Mouse (Mus musculus) megakaryocyte, embryonic 14.5 days (primary cell): ENCODE data around the gene Prex1. TPM values are rescaled to one million over a fixed set of nuclear protein-coding genes. Genes with fewer than 3 reads are reported as not detected.

Experiments used
- H3K27me3 ChIP-seq: replicated peaks from 2 replicates; pipeline ENCODE3; 2012; ENCODE audit warnings: inconsistent platforms
- H3K36me3 ChIP-seq: replicated peaks from 2 replicates; pipeline ENCODE3; 2012; ENCODE audit warnings: low read length, inconsistent platforms, mixed read lengths
- H3K4me1 ChIP-seq: 2 replicates; pipeline ENCODE4 v1.6.1; 2012; ENCODE audit warnings: inconsistent platforms
- H3K4me3 ChIP-seq: replicated peaks from 2 replicates; pipeline ENCODE3; 2012; ENCODE audit warnings: moderate library complexity, mild to moderate bottlenecking, inconsistent platforms
- H3K9me3 ChIP-seq: 2 replicates; pipeline ENCODE4 v1.6.1; 2012; ENCODE audit warnings: inconsistent platforms
- FLI1 ChIP-seq: IDR thresholded peaks from 2 replicates; pipeline ENCODE4 v1.6.1; 2012; ENCODE audit warnings: low read length, inconsistent platforms, mixed read lengths
- GATA1 ChIP-seq: IDR thresholded peaks from 3 replicates; pipeline ENCODE4 v1.6.1; 2012; ENCODE audit warnings: mixed read lengths, low read length, inconsistent platforms, borderline replicate concordance
- polyA plus RNA-seq: library from polyadenylated mRNA; stranded (reverse); fragments of >175 nt; gene quantifications from 2 replicates; pipeline ENCODE4 v1.2.3, GENCODE M21; 2012; ENCODE audit warnings: low replicate concordance; ENCODE audit not compliant: insufficient read depth

The Prex1 gene
- polyA plus RNA-seq, 1 experiment = 14.4 TPM

DNA sequence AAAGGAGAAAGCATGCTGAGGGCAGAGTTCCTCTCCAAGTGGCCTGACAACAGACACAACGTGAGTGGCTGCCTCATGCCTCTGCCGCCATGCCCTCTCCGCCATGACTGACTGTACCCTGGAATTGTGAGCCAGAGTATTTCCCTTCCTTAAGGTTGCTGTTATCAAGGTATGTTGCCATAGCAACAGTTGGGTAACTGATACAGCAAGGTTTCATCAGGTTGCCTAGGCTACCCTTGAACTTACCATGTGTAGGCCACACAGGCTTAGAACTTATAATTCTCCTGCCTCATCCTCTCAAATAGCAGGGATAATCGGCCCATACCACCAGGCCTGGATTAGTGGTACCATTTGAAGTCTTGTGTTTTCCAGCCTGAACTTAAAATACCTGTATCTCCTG is 58.3 kb downstream of the Prex1 start:
- peaks cover 64% of the 10 kb centered on the region for H3K4me1 ChIP-seq
- H3K27me3 ChIP-seq = peaks cover 96% of the 10 kb centered on the region
- H3K9me3 ChIP-seq = no peaks in the 10 kb centered on the region
- no peak for TF ChIP-seq GATA1
- TF ChIP-seq FLI1 = no peak
- no peak overlapping the region for H3K4me3 ChIP-seq
- no peaks in the 10 kb centered on the region for H3K36me3 ChIP-seq

DNA sequence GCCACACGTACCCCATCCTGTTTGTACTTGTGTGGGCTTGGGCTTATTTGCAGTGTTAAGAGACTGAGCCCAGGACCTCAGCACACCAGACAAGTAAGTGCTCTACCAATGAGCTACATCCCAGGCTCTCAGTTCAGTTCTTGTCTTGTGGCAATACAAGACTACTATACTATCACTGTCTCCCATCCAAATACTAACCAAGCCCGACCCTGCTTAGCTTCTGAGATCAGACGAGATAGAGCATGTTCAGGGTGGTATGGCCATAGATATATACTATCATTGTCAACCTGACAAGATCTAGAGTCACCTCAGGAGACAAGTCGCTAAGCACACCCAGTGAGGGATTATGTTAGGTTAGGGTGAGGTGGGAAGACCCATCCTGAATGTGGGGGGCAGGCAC is 58.8 kb downstream of the Prex1 start:
- Histone ChIP-seq H3K27me3 (peaks cover 95% of the 10 kb centered on the region), H3K36me3 (no peaks in the 10 kb centered on the region), H3K4me1 (peaks cover 68% of the 10 kb centered on the region), H3K4me3 (no peak overlapping the region), H3K9me3 (no peaks in the 10 kb centered on the region)
- TF ChIP-seq FLI1 (no peak), GATA1 (no peak)

DNA sequence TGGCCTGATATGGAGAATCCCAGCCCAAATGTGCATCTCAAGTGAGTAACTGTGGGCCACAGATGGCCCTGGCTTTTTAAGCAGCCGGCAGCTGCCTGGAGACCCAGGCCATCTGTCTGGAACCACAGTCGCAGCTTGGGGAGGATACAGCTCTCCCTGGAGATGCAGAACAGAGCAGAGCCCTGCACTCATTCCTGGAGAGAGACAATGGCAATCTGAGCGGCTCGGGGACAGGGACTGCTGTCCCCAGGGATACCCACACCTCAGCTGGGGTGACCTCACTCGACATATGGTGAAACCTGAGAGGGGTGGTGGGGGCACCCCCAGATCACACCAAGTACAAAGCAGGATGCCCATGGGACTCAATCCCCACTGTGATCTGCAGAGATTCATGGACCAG is 60.1 kb downstream of the Prex1 start:
- no peak overlapping the region for H3K4me3 ChIP-seq
- H3K36me3 ChIP-seq = no peaks in the 10 kb centered on the region
- TF ChIP-seq FLI1 = no peak
- no peaks in the 10 kb centered on the region for H3K9me3 ChIP-seq
- H3K27me3 ChIP-seq = peaks cover 94% of the 10 kb centered on the region
- peaks cover 63% of the 10 kb centered on the region for H3K4me1 ChIP-seq

DNA sequence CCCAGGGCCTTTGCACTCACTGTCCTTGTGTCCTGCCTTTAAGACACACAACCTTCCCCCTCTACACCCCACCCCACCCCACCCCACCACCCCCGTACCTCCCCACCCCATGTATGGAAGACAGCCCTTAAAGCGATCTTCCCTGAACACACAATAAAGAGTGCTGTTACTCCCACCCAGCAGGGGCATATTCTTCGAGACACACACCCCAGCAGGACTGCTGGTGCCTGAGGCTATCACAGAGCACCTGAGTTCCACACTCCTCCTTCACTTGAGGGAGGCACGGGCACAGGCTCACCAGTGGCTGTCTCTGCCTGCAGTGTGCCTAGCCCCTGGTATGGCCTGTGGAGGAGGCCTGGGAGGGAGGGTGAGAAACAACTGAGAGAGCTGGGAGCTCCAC is 61.0 kb downstream of the Prex1 start:
- TF ChIP-seq GATA1 = no peak
- no peak for TF ChIP-seq FLI1
- no peak overlapping the region for H3K4me3 ChIP-seq
- H3K27me3 ChIP-seq = peaks cover 94% of the 10 kb centered on the region
- no peaks in the 10 kb centered on the region for H3K36me3 ChIP-seq
- H3K9me3 ChIP-seq = no peaks in the 10 kb centered on the region
- peaks cover 58% of the 10 kb centered on the region for H3K4me1 ChIP-seq

DNA sequence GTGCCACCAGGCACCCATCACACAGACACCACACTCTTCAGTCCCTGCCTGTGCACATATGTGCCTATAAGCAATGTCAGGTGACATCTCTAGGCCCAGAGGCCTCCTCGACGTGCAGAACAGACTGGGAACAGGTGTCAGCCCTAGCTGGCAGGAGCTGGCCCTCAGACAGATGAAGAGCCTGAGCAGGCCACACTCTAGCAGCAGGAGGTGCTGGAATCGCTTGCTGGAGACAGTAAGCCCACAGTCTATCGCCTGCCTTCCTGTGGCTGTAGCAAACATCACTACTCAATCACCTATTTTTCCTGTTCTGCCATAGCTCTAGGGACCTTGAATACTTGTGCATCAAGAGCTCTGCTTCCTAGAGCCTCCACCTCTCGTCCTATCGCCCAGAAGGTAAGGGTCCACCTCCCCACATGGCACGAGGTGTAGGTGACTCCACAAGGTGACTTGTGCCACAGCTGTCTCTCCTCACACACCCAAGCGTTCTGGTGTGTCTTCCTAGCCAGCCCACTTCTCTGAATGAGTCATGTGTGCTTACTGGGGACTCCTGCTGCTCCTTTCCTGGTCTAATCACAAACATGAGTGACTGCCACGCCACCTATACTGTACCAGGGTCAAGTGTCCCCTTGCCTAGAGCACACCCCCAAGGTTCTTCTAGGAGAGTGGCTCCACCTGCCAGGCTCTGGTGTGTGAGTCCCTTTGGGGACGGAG is 62.2 kb downstream of the Prex1 start:
- TF ChIP-seq FLI1 (no peak), GATA1 (no peak)
- Histone ChIP-seq H3K27me3 (peaks cover 95% of the 10 kb centered on the region), H3K9me3 (no peaks in the 10 kb centered on the region), H3K36me3 (peaks cover 2% of the 10 kb centered on the region), H3K4me3 (no peak overlapping the region), H3K4me1 (peaks cover 56% of the 10 kb centered on the region)

DNA sequence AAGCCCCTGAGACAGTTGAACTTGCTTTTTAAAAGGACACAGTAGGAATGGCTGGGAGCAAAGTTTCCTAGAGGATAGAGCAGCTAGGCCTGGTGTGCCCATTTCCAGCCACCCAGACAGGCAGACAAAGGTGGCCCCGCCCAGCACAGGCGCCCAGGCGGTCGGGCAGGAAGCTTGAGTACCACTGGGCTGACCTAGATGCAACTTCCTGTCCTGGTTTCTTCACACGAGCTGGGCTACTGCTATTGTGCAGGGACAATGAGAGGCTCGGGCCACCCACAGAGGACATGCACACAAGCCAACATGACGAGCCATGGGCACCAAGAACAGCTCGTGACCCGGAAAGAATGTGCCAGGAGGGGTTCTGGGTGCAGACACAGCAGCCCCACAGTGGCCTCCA is 63.2 kb downstream of the Prex1 start:
- Histone ChIP-seq H3K9me3 (no peaks in the 10 kb centered on the region), H3K36me3 (peaks cover 4% of the 10 kb centered on the region), H3K27me3 (peaks cover 91% of the 10 kb centered on the region), H3K4me3 (no peak overlapping the region), H3K4me1 (peaks cover 46% of the 10 kb centered on the region)
- TF ChIP-seq FLI1 (no peak), GATA1 (no peak)

DNA sequence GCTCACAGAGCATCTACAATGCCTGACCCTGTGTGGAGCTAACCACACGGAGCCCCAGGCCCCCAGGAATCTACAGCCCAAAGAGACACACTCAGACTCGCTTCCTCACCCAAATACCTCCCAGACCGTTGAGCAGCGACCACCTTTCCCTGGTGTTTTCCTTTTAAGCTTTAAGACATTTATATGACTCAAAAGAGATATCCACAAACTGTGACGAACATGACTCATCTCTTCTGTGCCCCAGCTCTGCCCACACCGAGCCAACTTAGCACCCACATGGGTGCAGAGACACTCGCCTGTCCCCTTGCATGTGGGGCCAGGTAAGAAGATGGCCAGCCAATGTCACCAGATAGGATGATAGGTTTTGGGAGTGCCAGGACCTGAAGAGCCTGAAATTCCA is 66.4 kb downstream of the Prex1 start:
- peaks cover 81% of the 10 kb centered on the region for H3K27me3 ChIP-seq

DNA sequence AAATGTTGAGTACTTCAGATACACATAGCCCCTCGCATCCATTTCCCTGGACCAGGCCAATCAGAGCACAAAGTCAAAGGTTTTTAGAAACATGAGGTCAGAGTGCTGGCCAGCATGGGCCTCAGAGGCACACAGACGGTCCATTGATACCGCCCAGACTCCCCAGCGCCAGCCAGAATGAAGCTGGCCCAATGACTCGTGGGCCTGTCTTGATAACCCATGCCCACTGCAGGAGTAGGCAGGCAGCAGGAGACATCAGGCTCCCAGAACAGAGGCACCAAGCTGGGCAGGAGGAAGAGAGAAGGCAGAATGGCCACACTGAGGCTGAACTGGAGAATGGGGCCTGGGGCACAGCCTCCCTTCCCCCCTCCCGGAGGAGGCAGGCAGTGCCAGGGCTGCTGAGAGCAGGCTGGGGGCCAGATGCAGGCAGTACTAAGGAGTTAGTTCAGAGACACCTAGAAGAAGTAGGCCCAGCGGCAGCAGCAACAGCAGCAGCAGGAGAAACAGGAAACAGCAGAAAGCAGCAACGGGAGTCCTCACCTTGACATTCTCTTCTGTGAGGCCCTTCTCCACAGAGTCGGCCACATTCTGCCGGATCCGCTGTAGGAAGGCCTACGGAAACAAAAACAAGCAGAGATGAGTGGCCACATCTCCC is 67.1 kb downstream of the Prex1 start:
- Histone ChIP-seq H3K9me3 (0 out of 2 replicates have a peak, but pooled peaks cover under 1% of the 10 kb centered on the region), H3K4me1 (peaks cover 38% of the 10 kb centered on the region), H3K4me3 (no peak overlapping the region), H3K36me3 (peaks cover 24% of the 10 kb centered on the region), H3K27me3 (peaks cover 80% of the 10 kb centered on the region)
- TF ChIP-seq FLI1 = no peak
- TF ChIP-seq GATA1 = no peak

More for the DNA sequence above, 66.4 kb downstream of the Prex1 start:
- Histone ChIP-seq H3K4me1 (peaks cover 43% of the 10 kb centered on the region), H3K36me3 (peaks cover 21% of the 10 kb centered on the region), H3K9me3 (no peaks in the 10 kb centered on the region), H3K4me3 (no peak overlapping the region)
- TF ChIP-seq GATA1 = no peak
- TF ChIP-seq FLI1 = no peak

DNA sequence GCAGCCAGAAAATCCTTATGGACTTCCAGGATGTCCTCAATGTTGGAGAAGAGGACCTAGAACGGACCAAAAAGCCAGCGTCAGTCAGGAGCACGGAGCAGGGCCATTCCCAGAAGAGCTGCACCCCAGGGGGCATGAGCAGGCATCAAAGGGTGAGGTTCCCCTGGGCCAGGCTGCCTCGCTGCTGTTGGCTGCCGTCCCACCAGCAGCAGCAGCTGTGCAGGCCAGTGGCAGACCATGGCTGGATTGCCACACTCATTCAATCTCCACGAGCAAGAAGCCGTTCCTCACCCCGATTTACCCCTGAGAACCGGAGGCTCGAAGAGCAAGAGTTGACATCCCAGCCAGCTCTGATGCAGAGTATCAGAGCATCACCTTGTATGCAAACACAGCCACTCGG is 68.8 kb downstream of the Prex1 start:
- Histone ChIP-seq H3K4me3 (no peak overlapping the region), H3K9me3 (peaks cover 18% of the 10 kb centered on the region), H3K27me3 (peaks cover 81% of the 10 kb centered on the region), H3K4me1 (peaks cover 22% of the 10 kb centered on the region), H3K36me3 (peaks cover 41% of the 10 kb centered on the region)
- no peak for TF ChIP-seq GATA1
- TF ChIP-seq FLI1 = no peak

DNA sequence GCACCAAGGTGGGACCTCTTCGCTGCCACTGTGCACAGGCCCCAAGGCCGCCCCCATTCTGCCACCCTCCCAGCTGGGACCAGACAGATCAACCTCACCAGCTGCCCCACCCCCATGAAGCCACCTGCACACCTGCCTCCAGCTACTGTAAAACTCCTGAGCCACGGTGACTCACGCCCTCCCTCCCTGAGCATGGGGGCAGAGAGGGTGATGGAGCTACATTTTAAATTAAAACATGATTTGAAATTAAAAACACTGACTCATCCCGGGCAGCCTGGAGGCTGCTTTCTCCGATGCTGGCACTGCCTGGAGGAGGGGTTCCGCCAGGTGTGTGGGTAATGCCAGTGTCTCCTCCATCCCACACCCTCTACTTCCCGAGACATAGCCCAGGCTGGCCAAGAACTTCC is 71.0 kb downstream of the Prex1 start:
- peaks cover 46% of the 10 kb centered on the region for H3K36me3 ChIP-seq
- H3K4me3 ChIP-seq = no peak overlapping the region
- peaks cover 23% of the 10 kb centered on the region for H3K4me1 ChIP-seq
- H3K9me3 ChIP-seq = peaks cover 26% of the 10 kb centered on the region
- TF ChIP-seq FLI1 (no peak), GATA1 (no peak)
- H3K27me3 ChIP-seq = peaks cover 82% of the 10 kb centered on the region
